Mouse (Mus musculus): ENCODE results near the gene Gm20422.

Gene Gm20422

DNA sequence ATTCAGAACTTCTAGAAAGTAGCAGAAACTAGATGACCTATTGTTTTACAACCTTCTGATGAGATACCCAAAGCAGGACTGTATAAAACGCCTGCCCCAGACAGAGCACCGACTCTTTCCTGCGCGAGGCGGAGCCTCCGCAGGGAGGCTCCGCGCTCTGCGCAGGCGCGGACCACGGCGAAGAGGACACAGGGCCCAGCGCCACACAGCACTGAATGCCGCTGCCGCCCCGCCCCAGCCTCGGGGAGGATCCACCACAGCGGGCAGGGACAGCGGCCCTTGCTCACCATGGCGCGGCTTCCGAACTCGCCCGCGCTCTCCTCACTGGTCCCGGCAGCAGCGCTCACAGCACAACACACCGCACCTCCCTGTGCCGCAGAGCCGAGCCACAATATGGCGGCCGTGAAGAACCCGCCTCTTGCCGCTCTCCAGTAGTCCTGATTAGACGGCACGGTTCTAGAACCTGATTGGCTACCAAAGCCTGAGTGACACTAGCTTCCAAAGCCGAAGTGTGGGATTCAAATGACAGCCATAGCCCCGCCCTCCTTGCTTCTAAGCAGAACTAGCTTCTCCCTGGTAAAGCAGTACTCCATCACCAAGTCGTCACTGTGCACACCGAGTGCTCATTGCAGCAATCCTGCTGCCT is at the start of gene Gm20422:
Gene Gm20422, minus strand, starts transcription at position 384 of the 646 bp plus-strand sequence.
- peak; percentile 99 for DNase-seq (ENCODE audit: low read depth, low spot score)

DNA sequence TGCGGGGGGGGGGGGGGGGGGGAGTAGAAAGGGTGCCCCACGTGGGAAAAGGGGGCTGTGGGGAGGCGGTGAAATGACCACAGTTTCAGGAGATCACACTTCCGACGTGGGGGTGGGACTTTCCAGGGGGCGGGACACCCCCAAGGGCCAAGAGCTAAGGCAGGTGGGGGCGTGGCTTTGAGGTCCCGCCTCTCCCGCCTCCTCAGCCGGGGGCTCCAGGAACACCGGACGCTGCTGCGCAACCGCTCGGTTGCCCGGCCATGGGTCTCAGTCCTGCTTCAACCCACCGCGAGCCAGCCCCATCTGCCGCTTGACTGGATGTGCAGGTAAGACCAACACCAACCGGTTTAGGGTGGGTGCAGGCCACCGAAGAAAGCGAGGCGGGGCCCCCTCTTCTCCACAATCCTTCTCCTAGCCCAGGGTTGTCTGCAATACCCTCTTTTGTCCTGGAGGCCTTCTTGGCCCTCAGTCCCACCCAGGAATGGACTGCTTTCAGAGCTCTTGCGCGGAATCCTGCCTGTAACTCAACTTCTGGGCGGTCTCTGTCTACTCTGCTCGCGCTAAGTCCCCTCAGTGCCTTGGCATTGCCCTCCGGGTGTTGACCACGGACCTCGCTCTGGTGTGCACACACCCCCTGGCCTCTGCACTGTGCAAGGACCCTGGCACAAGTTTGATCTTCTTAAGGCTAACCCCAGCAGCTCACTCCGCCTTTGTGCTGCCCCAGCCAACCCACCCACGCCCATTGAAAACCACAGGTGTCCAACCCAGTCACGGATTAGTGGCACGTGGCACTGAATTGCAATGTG is 47.9 kb upstream of the Gm20422 start, which contains the start of gene Lpar2:
Gene Lpar2, plus strand, starts transcription at position 44 of the 806 bp plus-strand sequence.
- no peak for DNase-seq (ENCODE audit: low read depth, low spot score)

DNA sequence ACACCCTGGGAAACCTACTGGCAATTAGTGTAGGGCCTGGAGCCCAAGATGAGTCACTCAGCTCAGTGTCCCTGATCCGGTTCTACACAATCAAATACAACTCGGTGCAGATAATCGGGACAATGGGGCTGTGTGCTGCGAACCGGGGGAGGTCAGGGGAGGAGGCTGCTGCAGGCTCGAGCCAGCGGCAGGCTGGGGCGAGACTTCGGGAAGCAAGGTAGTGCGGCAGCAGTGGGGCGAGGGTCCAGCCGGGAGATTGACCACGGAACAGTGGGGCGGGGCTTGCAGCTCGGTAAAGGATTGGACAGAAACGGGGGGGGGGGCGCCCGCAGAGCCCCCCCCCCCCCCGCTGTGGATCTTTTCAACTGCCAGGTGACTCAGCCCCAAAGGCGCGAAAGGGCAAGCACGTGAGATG is 47.3 kb upstream of the Gm20422 start:
- no peak for DNase-seq (ENCODE audit: low read depth, low spot score)

DNA sequence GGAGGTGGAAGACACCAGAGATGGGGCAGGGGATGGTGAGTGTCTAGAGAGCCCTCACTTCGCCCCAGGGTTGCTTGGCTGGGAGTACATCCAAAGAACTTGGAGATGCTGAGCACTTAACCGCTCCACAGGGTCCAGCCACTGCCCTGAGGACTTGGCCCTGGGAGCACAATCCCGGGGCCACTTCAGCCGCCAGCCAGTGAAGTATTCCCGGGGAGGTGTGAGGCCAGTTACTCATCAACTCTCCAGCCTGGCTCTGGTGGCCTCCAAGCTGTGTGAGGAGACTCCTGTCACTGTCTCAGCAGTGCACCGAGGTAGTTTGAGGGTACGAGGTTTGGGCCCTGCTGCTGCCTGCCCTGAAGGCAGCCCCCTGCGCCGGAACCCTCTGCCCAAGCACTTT is 45.8 kb upstream of the Gm20422 start:
- DNase-seq (ENCODE audit: low read depth, low spot score), result no peak

DNA sequence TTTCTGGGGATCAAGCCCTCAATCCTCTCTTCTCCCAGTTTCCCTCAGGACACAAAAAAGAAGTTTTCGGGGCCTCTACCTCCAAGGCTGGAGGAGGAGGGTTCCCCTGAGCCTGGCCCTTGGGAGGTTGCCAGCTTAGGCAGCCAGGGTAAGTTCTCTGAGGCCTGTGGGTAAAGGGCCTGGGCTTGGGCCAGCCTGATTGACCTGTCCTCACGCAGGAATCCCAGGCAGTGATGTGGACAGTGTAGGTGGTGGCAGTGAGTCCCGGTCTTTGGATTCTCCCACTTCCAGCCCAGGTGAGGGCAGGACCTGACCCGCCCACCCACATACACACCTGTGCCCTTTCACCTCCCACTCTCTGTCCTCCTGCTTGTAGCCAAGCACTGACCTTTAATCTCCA is 40.7 kb upstream of the Gm20422 start:
- DNase-seq (ENCODE audit: low read depth, low spot score), result no peak

DNA sequence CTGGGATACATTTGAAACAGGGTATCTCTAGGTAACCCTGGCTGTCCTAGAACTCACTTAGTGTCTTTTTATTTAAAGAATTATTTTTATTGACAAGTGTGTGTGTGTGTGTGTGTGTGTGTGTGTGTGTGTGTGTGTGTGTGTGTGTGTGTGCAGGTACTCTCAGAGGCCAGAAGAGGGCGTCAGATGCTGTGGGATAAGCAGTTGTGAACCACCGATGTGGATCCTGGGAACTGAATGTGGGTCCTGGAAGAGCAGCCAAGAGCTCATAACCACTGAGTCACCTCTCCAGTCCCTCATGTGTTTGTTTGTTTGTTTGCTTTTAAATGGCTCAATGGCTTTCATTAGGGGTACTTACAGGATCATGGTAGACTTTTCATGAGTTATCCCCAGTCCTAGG is 40.2 kb upstream of the Gm20422 start:
- DNase-seq (ENCODE audit: low read depth, low spot score), result no peak

DNA sequence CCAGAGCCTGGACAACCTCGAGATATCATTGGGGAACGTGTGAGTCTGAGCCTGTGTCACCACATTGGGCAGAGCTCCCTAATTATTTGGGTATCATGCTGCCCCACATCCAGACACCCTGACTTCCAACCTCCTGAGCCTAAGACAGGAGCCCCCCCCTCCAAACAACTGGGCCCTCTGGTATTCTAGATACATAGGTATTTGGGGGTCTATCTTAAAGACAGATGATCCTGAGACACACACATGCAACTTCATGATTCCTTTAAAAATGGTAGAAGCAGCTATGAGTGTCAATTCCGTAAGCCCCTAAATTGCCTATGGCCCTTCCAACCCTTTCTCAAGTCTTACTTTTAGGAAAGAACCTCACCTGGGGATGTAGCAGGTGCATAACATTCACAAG is 35.1 kb upstream of the Gm20422 start:
- DNase-seq (ENCODE audit: low read depth, low spot score), result no peak

DNA sequence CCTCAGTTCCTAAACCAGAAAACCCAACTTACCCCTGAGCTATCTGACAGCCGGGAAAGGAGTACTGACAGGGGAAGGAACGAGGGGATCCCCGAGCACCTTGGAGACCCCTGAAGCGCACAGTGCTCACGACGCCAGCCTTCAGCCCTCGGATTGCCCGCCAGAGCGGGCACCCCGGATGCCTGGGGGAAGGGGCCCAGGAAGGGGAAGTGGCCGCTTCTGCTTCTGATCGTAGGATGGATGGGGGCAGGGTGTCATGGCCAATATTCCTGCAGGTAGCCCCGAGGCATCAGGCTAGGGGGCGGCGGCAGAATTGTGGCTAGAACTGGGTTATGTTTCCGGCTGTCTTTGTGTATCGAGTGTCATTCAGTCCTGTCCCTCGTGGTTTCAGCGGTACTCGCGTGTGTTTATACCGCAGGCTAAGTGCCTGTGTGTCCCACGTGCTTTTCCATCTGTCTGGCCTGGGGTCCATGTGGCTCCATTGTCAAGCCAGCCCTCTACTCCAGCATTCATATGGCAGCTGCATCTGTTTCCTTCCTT is 34.2 kb upstream of the Gm20422 start:
- no peak for DNase-seq (ENCODE audit: low read depth, low spot score)

DNA sequence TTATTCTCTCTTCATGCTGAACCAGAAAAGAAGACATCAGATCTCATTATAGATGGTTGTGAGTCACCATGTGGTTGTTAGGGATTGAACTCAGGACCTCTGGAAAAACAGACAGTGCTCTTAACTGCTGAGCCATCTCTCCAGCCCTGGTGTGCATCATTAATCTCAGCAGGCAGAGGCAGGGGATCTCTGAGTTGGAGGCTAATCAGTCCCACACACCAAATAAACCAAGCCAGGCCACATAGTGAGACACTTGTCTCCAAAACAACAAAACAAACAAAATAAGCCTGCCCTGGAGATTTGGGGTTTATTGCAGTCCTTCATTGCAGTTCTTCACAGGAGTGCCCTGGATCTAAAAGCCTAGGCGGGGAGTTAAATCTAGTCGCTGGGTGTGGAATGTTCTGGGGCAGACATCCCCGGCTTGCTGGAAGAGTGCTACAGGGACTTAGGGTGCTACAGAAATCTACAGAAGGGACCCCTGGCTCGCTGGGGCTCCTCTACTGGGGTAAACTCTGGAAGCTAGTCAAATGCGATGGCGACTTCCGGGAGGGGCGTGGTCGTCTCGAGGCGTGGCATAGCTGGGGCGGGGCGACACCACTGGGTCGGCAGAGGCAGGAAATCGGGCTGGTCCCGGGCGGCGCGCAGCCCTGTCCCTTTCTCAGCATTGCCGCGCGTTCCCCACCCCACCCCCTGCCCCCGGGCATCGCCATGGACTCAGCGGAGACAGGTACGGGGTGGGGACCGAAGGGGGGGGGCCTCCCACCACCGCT is 33.6 kb upstream of the Gm20422 start, which contains the start of gene Gmip:
Gene Gmip, plus strand, starts transcription at position 586 of the 770 bp plus-strand sequence.
- no peak for DNase-seq (ENCODE audit: low read depth, low spot score)

DNA sequence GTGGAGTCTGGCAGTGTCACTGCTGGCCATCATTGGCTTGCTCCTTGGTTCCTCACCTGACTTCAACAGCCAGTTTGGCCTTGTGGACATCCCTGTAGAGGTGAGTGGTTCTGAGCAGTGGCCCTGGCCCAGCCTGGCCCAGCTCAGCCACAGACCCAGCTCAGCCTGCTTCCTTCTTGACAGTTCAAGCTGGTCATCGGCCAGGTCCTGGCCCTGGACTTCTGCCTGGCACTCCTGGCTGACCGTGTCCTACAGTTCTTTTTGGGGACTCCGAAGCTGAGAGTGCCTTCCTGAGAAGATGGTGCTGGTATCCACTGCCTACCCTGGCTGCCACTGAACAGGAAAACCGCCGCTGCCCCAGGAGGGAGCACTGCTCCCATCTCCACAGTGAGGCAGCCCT is 32.5 kb upstream of the Gm20422 start:
- DNase-seq (ENCODE audit: low read depth, low spot score), result no peak

DNA sequence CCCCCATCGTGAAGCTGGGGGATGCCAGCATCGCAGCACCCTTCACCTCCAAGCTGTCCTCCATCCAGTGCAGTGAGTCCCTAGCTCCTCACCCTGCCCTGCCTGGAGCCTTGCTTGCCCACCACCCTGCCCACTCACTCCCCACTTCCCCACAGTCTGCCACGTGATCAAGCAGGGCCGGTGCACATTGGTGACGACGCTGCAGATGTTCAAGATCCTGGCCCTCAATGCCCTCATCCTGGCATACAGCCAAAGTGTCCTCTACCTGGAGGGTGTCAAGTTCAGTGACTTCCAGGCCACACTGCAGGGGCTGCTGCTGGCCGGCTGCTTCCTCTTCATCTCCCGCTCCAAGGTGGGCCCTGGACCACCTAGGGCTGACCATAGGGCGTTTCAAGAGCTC is 30.8 kb upstream of the Gm20422 start:
- no peak for DNase-seq (ENCODE audit: low read depth, low spot score)

DNA sequence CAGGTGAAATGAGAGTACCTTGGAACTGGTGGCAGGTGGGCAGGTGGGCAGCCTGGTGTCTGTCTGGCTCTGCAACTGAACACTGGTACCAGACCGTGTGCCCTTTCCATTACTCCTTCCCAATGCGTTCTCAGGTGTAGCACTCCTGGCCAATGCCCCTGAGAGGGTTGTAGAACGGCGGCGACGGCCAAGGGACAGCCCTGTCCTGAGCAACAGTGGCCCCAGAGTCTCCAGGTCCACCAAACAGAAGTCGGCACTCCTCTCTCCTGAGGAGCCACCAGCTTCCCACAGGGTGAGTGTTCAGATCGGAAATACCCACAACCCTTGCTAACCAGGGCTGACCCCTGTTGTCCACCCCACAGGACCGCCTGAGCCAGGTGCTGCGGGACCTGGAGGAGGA is 30.4 kb upstream of the Gm20422 start:
- no peak for DNase-seq (ENCODE audit: low read depth, low spot score)

DNA sequence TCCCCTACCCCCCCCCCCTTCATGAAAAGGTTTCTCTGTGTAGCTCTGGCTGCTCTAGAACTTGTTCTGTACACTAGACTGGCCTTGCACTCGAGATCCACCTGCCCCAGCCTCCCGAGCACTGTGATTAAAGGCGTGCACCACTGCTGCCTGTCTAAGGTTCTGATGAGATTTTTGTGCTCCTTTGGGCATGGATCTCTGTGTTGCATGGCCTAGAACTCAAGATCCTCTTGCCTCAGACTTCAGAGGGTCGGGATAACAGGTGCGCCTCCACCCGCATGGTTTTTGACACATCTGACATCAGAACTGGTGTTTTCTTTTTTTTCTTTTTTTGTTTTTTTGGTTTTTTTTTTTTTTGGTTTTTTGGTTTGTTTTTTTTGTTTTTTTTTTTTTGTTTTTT is 29.9 kb upstream of the Gm20422 start:
- no peak for DNase-seq (ENCODE audit: low read depth, low spot score)

DNA sequence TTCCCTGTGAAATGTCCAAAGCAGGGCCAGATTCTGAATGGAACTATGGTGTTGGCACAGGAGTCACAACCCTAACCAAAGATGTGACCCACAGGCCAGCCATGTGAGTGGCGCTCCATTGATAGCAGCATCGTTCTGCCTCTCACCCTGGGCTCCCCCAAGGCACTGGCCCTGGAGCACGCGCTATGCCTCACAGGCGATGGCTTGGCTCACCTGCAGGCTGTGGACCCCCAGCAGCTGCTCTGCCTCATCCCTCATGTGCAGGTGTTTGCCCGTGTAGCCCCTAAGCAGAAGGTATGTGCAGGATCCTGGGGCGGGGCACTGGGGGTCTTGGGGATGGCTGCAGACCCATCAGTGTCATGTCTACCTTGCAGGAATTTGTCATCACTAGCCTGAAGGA is 28.7 kb upstream of the Gm20422 start:
- no peak for DNase-seq (ENCODE audit: low read depth, low spot score)

DNA sequence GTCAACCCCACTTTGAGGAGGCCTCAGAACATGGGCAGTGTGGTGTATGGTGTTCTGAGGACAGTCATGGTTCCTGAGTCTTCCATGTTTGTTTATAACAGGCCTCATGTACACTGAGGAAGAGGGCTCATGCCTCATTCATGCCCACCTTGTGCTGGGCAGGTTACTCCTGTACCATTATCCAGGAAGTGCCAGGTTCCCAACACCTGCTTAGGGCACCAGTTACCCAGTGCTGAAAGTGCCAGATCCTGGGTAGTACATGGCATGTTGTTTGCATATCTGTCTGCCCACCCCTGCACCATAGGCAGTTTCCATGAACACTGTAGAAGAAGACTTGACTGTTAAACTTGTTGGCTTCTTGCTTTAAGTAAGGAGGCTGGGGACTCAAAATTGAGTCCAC is 27.5 kb upstream of the Gm20422 start:
- no peak for DNase-seq (ENCODE audit: low read depth, low spot score)

DNA sequence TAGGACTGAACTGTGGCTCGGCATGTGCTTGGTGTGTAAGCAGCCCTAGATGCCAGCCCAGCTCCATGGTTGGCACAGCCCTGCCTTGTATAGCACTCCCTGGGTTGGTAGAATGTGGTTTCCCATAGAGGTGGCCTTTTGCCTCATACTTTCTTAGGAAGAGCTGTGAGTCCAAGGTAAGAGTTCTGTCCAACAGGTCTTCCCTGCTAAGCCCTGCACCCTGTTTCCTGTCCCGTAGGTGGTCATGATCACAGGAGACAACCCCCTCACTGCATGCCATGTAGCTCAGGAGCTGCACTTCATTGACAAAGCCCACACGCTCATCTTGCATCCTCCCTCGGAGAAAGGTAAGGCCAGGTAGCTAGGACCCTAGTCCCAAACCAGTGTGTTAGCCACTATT is 27.1 kb upstream of the Gm20422 start:
- DNase-seq (ENCODE audit: low read depth, low spot score), result no peak

DNA sequence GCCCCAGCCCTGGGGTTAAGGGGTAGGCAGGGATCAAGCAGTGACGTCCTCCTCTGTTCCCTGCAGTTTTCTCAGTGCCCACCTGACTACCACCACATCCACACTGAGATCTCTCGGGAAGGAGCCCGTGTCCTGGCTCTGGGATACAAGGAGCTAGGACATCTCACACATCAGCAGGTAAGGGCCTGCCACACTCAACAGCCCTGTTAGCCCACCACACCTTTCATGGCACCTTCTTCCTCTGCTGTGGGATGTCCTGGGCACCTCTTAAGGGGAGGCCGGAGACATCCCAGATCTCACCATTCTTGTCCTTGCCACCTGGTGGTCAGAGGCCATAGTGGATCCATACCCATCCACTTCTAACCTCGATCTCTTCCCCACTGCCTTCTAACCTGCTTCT is 25.3 kb upstream of the Gm20422 start:
- DNase-seq (ENCODE audit: low read depth, low spot score), result no peak

DNA sequence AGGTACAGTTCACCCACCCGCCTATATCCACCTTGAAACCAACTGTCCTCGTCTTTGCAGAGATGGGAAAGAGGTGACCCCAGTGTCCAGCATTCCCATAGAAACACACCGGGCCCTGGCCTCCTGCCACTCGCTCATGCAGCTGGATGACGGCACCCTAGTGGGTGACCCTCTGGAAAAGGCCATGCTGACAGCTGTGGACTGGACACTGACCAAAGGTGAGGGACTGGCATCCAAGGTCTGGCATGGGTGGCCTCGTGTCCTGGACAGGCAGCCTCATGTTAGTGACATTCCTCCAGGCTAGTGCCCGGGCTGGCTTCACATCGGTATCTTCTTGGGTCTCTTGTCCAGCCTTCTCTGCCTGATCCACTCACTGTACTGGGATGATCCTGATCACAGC is 24.6 kb upstream of the Gm20422 start:
- no peak for DNase-seq (ENCODE audit: low read depth, low spot score)

DNA sequence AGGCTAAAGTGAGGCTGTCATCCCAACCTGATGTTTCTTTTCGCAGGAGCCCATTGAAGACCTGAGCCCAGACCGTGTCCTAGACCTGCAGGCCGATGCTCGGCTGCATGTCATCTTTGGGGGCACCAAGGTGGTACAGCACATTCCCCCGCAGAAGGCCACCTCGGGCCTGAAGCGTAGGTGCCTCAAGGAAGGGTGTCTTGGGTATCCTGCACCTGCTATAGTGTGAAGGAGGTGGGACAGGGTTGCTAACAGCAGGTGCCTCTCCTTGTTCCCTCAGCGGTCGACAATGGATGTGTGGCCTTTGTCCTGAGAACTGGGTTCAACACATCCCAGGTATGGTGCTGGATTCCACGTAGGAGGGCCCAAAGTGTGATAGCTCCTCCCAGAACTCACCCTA is 23.0 kb upstream of the Gm20422 start:
- DNase-seq (ENCODE audit: low read depth, low spot score), result no peak

DNA sequence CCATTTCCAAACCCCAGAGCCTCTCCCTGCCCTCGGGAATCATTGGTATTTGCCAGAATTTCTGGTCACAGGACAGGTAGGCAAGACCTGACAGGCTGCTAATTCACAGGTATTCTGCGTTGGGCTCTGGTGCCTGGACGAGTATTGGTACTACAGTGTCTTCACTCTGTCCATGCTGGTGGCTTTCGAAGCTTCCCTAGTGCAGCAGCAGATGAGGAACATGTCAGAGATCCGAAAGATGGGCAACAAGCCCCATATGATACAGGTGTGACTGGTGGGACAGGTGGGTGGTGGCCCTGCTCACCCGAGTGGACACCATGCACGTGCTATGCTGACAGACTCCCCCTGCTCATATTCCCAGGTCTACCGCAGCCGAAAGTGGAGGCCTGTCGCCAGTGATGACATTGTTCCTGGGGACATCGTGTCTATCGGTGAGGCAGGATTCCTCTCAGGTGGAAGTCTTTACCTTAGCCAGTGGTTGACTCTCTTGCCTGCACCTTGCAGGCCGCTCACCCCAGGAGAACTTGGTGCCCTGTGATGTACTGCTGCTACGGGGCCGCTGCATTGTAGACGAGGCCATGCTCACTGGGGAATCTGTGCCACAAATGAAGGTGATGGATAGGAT is 22.1 kb upstream of the Gm20422 start:
- DNase-seq (ENCODE audit: low read depth, low spot score), result no peak

DNA sequence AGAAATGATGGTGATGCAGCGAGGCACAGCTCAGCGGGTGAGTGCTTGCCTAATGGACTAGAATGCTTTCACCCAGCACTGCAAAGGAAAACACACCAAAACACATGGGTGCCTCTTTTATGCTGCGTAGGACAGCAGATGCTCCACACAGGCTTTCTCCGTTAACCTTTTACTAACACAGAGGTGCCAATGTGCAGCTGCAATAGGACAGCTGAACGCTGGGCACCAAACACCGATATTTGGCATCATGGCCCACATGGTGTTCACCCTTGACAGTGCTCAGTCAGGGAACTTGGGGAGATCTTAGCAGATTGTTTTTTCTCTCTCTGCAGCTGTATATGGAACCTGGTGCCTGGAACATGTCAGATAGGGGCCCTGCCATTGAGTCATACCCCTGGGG is 20.2 kb upstream of the Gm20422 start:
- DNase-seq (ENCODE audit: low read depth, low spot score), result no peak

DNA sequence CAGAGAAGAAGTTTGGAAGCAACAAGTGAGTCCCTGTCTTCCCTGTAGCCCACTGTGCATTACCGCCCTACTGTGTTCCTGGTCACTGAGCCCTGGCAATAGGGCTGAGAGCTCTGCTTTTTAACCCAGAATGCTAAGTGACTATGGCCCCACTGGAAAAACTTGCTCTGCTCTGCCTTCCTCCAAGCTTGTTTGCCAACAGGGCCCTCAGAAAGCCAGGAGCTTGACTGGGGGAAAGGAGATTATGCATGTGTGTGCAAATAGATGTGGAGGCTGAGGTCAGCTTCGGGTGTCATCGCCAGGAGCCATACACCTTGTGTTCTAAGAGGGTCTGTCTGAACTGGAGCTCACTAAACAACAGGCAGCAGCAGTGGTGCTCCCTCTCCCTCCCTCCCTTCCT is 19.4 kb upstream of the Gm20422 start:
- DNase-seq (ENCODE audit: low read depth, low spot score), result no peak
